Mouse (Mus musculus) lung, postnatal 0 days (tissue): ENCODE measurements around the gene Mrps26. TPM values are rescaled to one million over a fixed set of nuclear protein-coding genes. Genes with fewer than 3 reads are reported as not detected.
"Not testable (repeated sequence)": the region's sequence is repeated elsewhere in the genome, so short reads cannot be mapped to it uniquely, and the experiment has no call there.

ENCODE experiments used
- ATAC-seq: fragments of 200-750 bp; cut with Nextera tagmentation; 2 replicates; pipeline ENCODE4 v1.8.0; 2017; ENCODE audit warnings: moderate library complexity
- DNase-seq: peaks from one replicate; pipeline ENCODE4 v3.0.0-alpha.2; 2016; ENCODE audit warnings: low spot score
- H3K27ac ChIP-seq: fragments of 300-500 bp; sonication (generic); 2 replicates; pipeline ENCODE4 v1.5.1; 2014; ENCODE audit warnings: antibody characterized with exemption, mild to moderate bottlenecking, low read length, mixed read lengths
- H3K27me3 ChIP-seq: fragments of 300-500 bp; sonication (generic); replicated peaks from 2 replicates; pipeline ENCODE4 v1.6.1; 2014; ENCODE audit warnings: low read length, mixed read lengths; ENCODE audit not compliant: insufficient read depth
- H3K36me3 ChIP-seq: fragments of 300-500 bp; sonication (generic); 2 replicates; pipeline ENCODE4 v1.6.1; 2014; ENCODE audit warnings: low read length, mixed read lengths; ENCODE audit not compliant: insufficient read depth
- H3K4me1 ChIP-seq: fragments of 300-500 bp; sonication (generic); 2 replicates; pipeline ENCODE4 v1.6.1; 2014; ENCODE audit warnings: antibody characterized with exemption, low read depth, low read length, mixed read lengths; ENCODE audit not compliant: insufficient read depth
- H3K4me2 ChIP-seq: fragments of 300-500 bp; sonication (generic); replicated peaks from 2 replicates; pipeline ENCODE4 v1.6.1; 2014; ENCODE audit warnings: low read depth, mild to moderate bottlenecking, low read length, moderate library complexity, mixed read lengths
- H3K4me3 ChIP-seq: fragments of 300-500 bp; sonication (generic); 2 replicates; pipeline ENCODE4 v1.5.1; 2014; ENCODE audit warnings: low read depth, low read length
- H3K9ac ChIP-seq: fragments of 300-500 bp; sonication (generic); replicated peaks from 2 replicates; pipeline ENCODE4 v1.6.1; 2014; ENCODE audit warnings: low read depth, mild to moderate bottlenecking
- H3K9me3 ChIP-seq: fragments of 300-500 bp; sonication (generic); 2 replicates; pipeline ENCODE4 v1.6.1; 2016; ENCODE audit warnings: low read length, mixed read lengths
- CTCF ChIP-seq: IDR thresholded peaks from 2 replicates; pipeline ENCODE4 v1.5.1; 2016; ENCODE audit warnings: antibody characterized with exemption, mild to moderate bottlenecking
- EP300 ChIP-seq: IDR thresholded peaks from 2 replicates; pipeline ENCODE4 v1.6.1; 2016; ENCODE audit warnings: antibody characterized with exemption, mild to moderate bottlenecking, control low read depth
- WGBS: fragments of 180-500 bp; shearing (Covaris S2); extraction: QIAGEN DNeasy Blood & Tissue Kit; methylation state at CpG from one replicate; pipeline ENCODE4 v1.1.7; 2014; 5-methylcytosine and 5-hydroxymethylcytosine counted together
- polyA plus RNA-seq: library from polyadenylated mRNA; unstranded; fragments of >200 nt; fragmentation: Nextera tagmentation; extraction: Ambion mirVana; gene quantifications from 2 replicates; pipeline ENCODE4 v1.2.1, GENCODE M21; 2015

Gene Mrps26
- polyA plus RNA-seq, 1 experiment from 2014 or later = 64.0 TPM

DNA sequence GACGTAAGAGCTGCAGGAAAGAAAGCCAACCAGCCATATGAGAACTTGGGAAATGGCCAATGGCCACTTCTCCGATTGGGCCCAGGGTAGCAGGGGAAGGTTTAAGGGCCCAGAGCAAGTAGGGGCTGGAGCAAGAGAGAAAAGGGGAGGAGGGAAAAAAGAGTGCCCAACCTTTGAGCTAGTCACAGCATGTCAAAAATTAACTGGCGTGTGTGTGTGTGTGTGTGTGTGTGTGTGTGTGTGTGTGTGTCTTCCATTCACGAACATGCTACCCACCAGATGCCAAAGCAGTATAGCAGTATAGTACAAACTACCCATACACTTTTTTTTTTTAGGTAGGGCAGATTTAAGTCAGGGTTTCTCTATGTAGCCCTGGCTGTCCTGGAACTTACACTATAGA, 5.4 kb downstream of the Mrps26 start:
- no peak overlapping the region for H3K27ac ChIP-seq
- H3K4me1 ChIP-seq = 0 out of 2 replicates have a peak, but pooled peaks cover 4% of the 10 kb centered on the region
- H3K36me3 ChIP-seq = no peaks in the 10 kb centered on the region
- WGBS = 59% methylated on average over 4 of the region's 4 CpGs
- ATAC-seq = no peak
- H3K27me3 ChIP-seq = 0 out of 2 replicates have a peak, but pooled peaks cover 3% of the 10 kb centered on the region
- no peak overlapping the region for H3K4me3 ChIP-seq
- H3K9ac ChIP-seq = no peak overlapping the region
- no peak for DNase-seq
- no peak overlapping the region for H3K4me2 ChIP-seq
- no peaks in the 10 kb centered on the region for H3K9me3 ChIP-seq
- TF ChIP-seq CTCF (no peak), EP300 (no peak)

DNA sequence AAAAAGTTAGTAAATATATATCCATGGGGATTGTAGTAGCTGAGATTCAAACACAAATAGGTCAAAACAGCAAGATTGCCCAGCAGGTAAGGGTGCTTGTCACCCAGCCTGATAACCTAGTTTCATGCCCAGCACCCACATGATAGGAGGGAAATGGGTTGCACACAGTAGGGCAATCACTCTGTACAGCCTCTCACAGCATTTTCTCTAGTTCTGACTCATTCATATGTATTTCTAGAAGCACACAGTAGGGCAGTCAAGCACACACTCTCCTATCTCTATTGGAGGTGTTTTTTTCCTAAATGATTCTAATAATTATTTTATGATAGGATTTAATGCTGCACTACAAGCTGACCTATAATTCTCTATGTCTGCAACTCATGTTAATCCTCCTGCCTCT, 6.4 kb downstream of the Mrps26 start:
- H3K4me1 ChIP-seq = no peaks in the 10 kb centered on the region
- ATAC-seq (no peak), DNase-seq (no peak)
- H3K36me3 ChIP-seq = no peaks in the 10 kb centered on the region
- no peak for TF ChIP-seq CTCF
- no peak for TF ChIP-seq EP300
- H3K9ac ChIP-seq = no peak overlapping the region
- no peak overlapping the region for H3K4me3 ChIP-seq
- H3K27me3 ChIP-seq = 0 out of 2 replicates have a peak, but pooled peaks cover 3% of the 10 kb centered on the region
- no peaks in the 10 kb centered on the region for H3K9me3 ChIP-seq
- no peak overlapping the region for H3K27ac ChIP-seq
- H3K4me2 ChIP-seq = no peak overlapping the region

DNA sequence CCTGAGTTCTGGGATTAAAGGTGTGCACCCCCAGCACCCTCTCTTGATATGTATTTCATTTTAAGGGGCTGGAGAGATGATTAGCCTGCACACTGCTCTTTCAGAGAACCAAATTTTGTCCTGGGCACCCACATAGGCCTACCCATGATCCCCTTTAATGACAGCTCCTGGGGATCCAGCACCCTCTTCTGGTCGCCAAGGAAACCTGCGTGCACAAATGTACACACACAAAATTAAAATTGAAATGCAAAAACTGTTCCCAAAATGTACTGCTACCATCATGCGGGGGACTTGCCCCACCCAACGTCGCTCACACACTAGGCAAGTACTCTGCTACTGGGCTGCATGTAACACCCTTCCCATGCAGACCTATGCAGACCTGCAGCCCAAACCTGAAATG, 11.4 kb downstream of the Mrps26 start:
- peaks cover 46% of the 10 kb centered on the region for H3K27me3 ChIP-seq
- ATAC-seq (no peak), DNase-seq (no peak)
- TF ChIP-seq EP300 (no peak), CTCF (no peak)
- 81% methylated on average over 5 of the region's 5 CpGs for WGBS
- H3K4me3 ChIP-seq = no peak overlapping the region
- no peak overlapping the region for H3K27ac ChIP-seq
- no peak overlapping the region for H3K9ac ChIP-seq
- peaks cover 2% of the 10 kb centered on the region; the same call in 1 of the 2 replicates for H3K4me1 ChIP-seq
- no peaks in the 10 kb centered on the region for H3K36me3 ChIP-seq
- no peaks in the 10 kb centered on the region for H3K9me3 ChIP-seq
- H3K4me2 ChIP-seq = no peak overlapping the region

DNA sequence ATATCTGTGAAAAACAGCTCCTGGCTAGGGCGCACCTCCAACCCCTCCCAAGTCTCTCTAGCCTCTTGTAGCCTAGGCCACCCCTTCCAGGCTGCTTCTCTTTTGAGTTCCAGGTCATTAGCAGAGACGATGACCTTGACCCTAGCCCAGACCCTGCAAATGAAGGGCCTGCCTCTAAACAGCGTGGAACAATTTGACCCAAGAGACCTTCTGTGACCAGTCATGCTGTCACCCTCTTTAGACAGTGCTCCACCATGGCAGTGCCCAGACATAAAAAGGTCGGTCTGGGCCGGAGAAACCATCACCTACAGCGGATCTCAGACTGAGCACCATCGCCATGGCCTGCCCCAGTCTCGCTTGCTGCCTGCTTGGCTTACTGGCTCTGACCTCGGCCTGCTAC, 12.3 kb downstream of the Mrps26 start, which contains the start of gene Oxt:
TSS of gene Oxt (plus strand) at position 301 of the 400 bp plus-strand sequence.
- Histone ChIP-seq H3K36me3 (no peaks in the 10 kb centered on the region), H3K27ac (no peak within 1 kb of the TSS), H3K4me3 (peak within 1 kb of the TSS; percentile 21; the same call in 1 of the 2 replicates), H3K9me3 (no peaks in the 10 kb centered on the region), H3K27me3 (peaks cover 55% of the 10 kb centered on the region), H3K9ac (no peak within 1 kb of the TSS), H3K4me1 (peaks cover 2% of the 10 kb centered on the region; the same call in 1 of the 2 replicates), H3K4me2 (peak within 1 kb of the TSS; percentile 30; the same call in 1 of the 2 replicates)
- ATAC-seq (no peak), DNase-seq (no peak)
- WGBS = 50% methylated on average over 9 of the region's 9 CpGs
- TF ChIP-seq EP300 (no peak), CTCF (no peak)

DNA sequence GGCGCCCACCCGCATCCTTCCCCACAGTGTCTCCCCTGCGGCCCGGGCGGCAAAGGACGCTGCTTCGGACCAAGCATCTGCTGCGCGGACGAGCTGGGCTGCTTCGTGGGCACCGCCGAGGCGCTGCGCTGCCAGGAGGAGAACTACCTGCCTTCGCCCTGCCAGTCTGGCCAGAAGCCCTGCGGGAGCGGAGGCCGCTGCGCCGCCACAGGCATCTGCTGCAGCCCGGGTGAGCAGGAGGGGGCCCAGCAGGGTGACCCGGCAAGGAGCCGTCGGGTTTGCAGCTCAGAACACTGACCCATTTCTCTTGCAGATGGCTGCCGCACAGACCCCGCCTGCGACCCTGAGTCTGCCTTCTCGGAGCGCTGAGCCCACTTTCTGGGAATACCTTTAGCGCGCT, 13.0 kb downstream of the Mrps26 start:
- H3K27ac ChIP-seq, H3K4me1 ChIP-seq, H3K9me3 ChIP-seq, ATAC-seq, DNase-seq, H3K36me3 ChIP-seq, H3K9ac ChIP-seq: not testable (repeated sequence)
- 4% methylated on average over 22 of the region's 32 CpGs for WGBS
- Histone ChIP-seq H3K27me3 (peaks cover 60% of the 10 kb centered on the region), H3K4me3 (peak overlapping the region; percentile 21; the same call in 1 of the 2 replicates), H3K4me2 (peak overlapping the region; percentile 30; the same call in 1 of the 2 replicates)

DNA sequence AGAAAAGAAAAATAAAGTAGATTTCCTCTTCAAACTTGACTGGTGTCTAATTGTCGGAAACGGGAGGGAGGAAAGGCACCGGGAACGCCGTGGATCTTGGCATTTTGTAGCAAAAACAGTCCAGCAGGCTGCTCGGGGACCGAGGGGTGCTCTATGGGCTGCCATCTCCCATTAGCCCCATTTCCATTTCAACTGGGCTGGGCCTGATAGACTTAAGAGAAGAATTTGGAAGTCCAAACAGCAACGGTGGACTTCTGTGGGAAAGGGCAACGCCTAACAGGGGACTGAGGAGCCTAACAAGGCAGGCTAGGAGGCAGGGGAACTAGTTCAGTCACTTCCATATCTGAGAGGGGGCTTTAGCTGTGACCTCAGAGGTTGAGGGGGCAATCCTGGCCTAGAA, 13.5 kb downstream of the Mrps26 start:
- H3K9ac ChIP-seq = no peak overlapping the region
- no peak for TF ChIP-seq CTCF
- no peak for TF ChIP-seq EP300

More for the DNA sequence above, 13.5 kb downstream of the Mrps26 start:
- DNase-seq (no peak), ATAC-seq (no peak)
- no peaks in the 10 kb centered on the region for H3K9me3 ChIP-seq
- WGBS = 9% methylated on average over 9 of the region's 9 CpGs
- H3K4me3 ChIP-seq = peak overlapping the region; percentile 21; the same call in 1 of the 2 replicates
- 0 out of 2 replicates have a peak overlapping the region, but pooled peaks have one; percentile 30 for H3K4me2 ChIP-seq
- H3K27me3 ChIP-seq = peaks cover 65% of the 10 kb centered on the region
- no peaks in the 10 kb centered on the region for H3K36me3 ChIP-seq
- no peak overlapping the region for H3K27ac ChIP-seq
- H3K4me1 ChIP-seq = peaks cover 2% of the 10 kb centered on the region; the same call in 1 of the 2 replicates
